In genomic region chr1:73269051-73269755, GRCm38 (mm10) we compare ENCODE assay signal across 22 mouse cellular contexts.
DNase-seq lines count a peak whose midpoint lies in the region; ATAC-seq lines count a peak whose summit lies in the region.
"Had no signal": no experiment of that assay in that cellular context is flagged by ENCODE, and none has a peak within 500 bp of the region (broad histone marks: within the 10 kb centered on the region; RNA-seq: fewer than 3 reads in every experiment).

No protein-coding gene starts in this region.

- WGBS in heart, embryonic 12.5 days = 59% methylated on average over 7 of the region's 7 CpGs
- 85% methylated on average over 7 of the region's 7 CpGs for WGBS in hindbrain, embryonic 10.5 days
- 75% methylated on average over 7 of the region's 7 CpGs for WGBS in hindbrain, embryonic 12.5 days

- no peaks in the 10 kb centered on the region for H3K9me3 ChIP-seq in heart, embryonic 12.5 days (replicated peaks)
- no peaks in the 10 kb centered on the region for H3K9me3 ChIP-seq in hindbrain, embryonic 10.5 days
- H3K9me3 ChIP-seq in hindbrain, embryonic 12.5 days (replicated peaks) = no peaks in the 10 kb centered on the region
- H3K9me3 ChIP-seq: embryonic facial prominence, embryonic 12.5 days; forebrain, embryonic 12.5 days; G1E had no signal

- H3K36me3 ChIP-seq in heart, embryonic 12.5 days = no peaks in the 10 kb centered on the region
- no peaks in the 10 kb centered on the region for H3K36me3 ChIP-seq in hindbrain, embryonic 10.5 days
- no peaks in the 10 kb centered on the region for H3K36me3 ChIP-seq in hindbrain, embryonic 12.5 days
- H3K36me3 ChIP-seq: embryonic facial prominence, embryonic 12.5 days; forebrain, embryonic 12.5 days; G1E had no signal

- no peak overlapping the region for H3K4me2 ChIP-seq in heart, embryonic 12.5 days
- H3K4me2 ChIP-seq in hindbrain, embryonic 12.5 days (replicated peaks) = no peak overlapping the region
- H3K4me2 ChIP-seq: embryonic facial prominence, embryonic 12.5 days; forebrain, embryonic 12.5 days had no signal

- H3K27ac ChIP-seq in heart, embryonic 12.5 days (ENCODE audit: poor library complexity, severe bottlenecking) = no peak overlapping the region
- H3K27ac ChIP-seq in hindbrain, embryonic 10.5 days = peak overlapping the region; percentile 50
- no peak overlapping the region for H3K27ac ChIP-seq in hindbrain, embryonic 12.5 days
- H3K27ac ChIP-seq: embryonic facial prominence, embryonic 12.5 days; forebrain, embryonic 12.5 days had no signal

- no peak overlapping the region for H3K9ac ChIP-seq in heart, embryonic 12.5 days
- H3K9ac ChIP-seq in hindbrain, embryonic 12.5 days = no peak overlapping the region
- H3K9ac ChIP-seq: embryonic facial prominence, embryonic 12.5 days; forebrain, embryonic 12.5 days; forebrain, postnatal 0 days had no signal

- H3K4me1 ChIP-seq in heart, embryonic 12.5 days (replicated peaks) = peaks cover 22% of the 10 kb centered on the region
- peaks cover 29% of the 10 kb centered on the region for H3K4me1 ChIP-seq in hindbrain, embryonic 10.5 days (replicated peaks)
- H3K4me1 ChIP-seq in hindbrain, embryonic 12.5 days = peaks cover 13% of the 10 kb centered on the region

- DNase-seq in heart, adult 11 months = peak; percentile 96
- DNase-seq in hindbrain, embryonic 10.5 days (ENCODE audit: low spot score) = no peak
- DNase-seq in heart, adult 9 months (ENCODE audit: low spot score in 2 of 2) = peak; percentile 39 to 70
- peak; percentile 31 to 35 for DNase-seq in heart, postnatal 10 days
- DNase-seq in MN1 (ENCODE audit: low spot score) = no peak
- DNase-seq in thymus, postnatal 25 days = no peak
- DNase-seq: adrenal gland, postnatal 10 days; cerebellum, adult 11-12 months; cerebellum, adult 9-10 months; cerebellum, postnatal 25 days; forebrain, postnatal 0 days; gastrocnemius, postnatal 25 days; kidney, adult 8-10 months had no signal

- intact Hi-C loops in heart, postnatal 10 days (cut with DNase I) = no loop called here

- H3K4me3 ChIP-seq in heart, embryonic 12.5 days = no peak overlapping the region
- no peak overlapping the region for H3K4me3 ChIP-seq in hindbrain, embryonic 10.5 days
- no peak overlapping the region for H3K4me3 ChIP-seq in hindbrain, embryonic 12.5 days
- H3K4me3 ChIP-seq: embryonic facial prominence, embryonic 12.5 days; forebrain, embryonic 12.5 days had no signal

- ATAC-seq in heart, embryonic 12.5 days (ENCODE audit: insufficient number of reproducible peaks, low FRiP score) = no peak
- no peak for ATAC-seq in hindbrain, embryonic 12.5 days (ENCODE audit: low FRiP score)
- ATAC-seq: CD4-positive, CD25-positive, alpha-beta regulatory T cell, adult 4 months; forebrain, postnatal 0 days; hindbrain, embryonic 16.5 days; inflammation-experienced regulatory T-cells, adult 6 months; intestine, postnatal 0 days had no signal

- no peaks in the 10 kb centered on the region for H3K27me3 ChIP-seq in heart, embryonic 12.5 days (replicated peaks)
- H3K27me3 ChIP-seq in hindbrain, embryonic 10.5 days (ENCODE audit: insufficient read depth, poor library complexity, severe bottlenecking) = no peaks in the 10 kb centered on the region
- H3K27me3 ChIP-seq in hindbrain, embryonic 12.5 days = no peaks in the 10 kb centered on the region
- H3K27me3 ChIP-seq: embryonic facial prominence, embryonic 12.5 days; forebrain, embryonic 12.5 days had no signal

Comparison
In these comparisons a context has a peak if more than half of its experiments do, and no peak if none do; other contexts are left out.
1. DNase-seq: peak in heart, adult 11 months (single experiment), heart, adult 9 months (2 of 2) and heart, postnatal 10 days (2 of 2); none in hindbrain, embryonic 10.5 days (single experiment), MN1 (single experiment) and thymus, postnatal 25 days (single experiment).